Mouse (Mus musculus) heart, embryonic 15.5 days (tissue): ENCODE measurements around the gene Kat2a. TPM values are rescaled to one million over a fixed set of nuclear protein-coding genes. Genes with fewer than 3 reads are reported as not detected.
A peak's percentile ranks its signal among the peaks of the same experiment; 100 is the strongest.

ENCODE experiments used
- ATAC-seq: fragments of 200-750 bp; cut with Nextera tagmentation; replicated peaks from 2 replicates; pipeline ENCODE4 v1.8.0; 2017; ENCODE audit warnings: low read depth, moderate TSS enrichment; ENCODE audit not compliant: insufficient number of reproducible peaks, insufficient read depth, low FRiP score
- H3K27ac ChIP-seq: fragments of 300-500 bp; sonication (generic); 2 replicates; pipeline ENCODE4 v1.5.1; 2015; ENCODE audit warnings: mild to moderate bottlenecking, inconsistent platforms
- H3K27me3 ChIP-seq: fragments of 300-500 bp; sonication (generic); 2 replicates; pipeline ENCODE4 v1.6.1; 2015; ENCODE audit warnings: inconsistent platforms
- H3K36me3 ChIP-seq: fragments of 300-500 bp; sonication (generic); 2 replicates; pipeline ENCODE4 v1.6.1; 2015; ENCODE audit warnings: mild to moderate bottlenecking, inconsistent platforms
- H3K4me1 ChIP-seq: fragments of 300-500 bp; sonication (generic); replicated peaks from 2 replicates; pipeline ENCODE4 v1.6.1; 2015; ENCODE audit warnings: inconsistent platforms
- H3K4me2 ChIP-seq: fragments of 300-500 bp; sonication (generic); 2 replicates; pipeline ENCODE4 v1.6.1; 2015; ENCODE audit warnings: inconsistent platforms, mild to moderate bottlenecking, moderate library complexity
- H3K4me3 ChIP-seq: fragments of 300-500 bp; sonication (generic); 2 replicates; pipeline ENCODE4 v1.5.1; 2015; ENCODE audit warnings: mild to moderate bottlenecking, inconsistent platforms
- H3K9ac ChIP-seq: fragments of 300-500 bp; sonication (generic); 2 replicates; pipeline ENCODE4 v1.6.1; 2015; ENCODE audit warnings: mild to moderate bottlenecking, inconsistent platforms
- H3K9me3 ChIP-seq: fragments of 300-500 bp; sonication (generic); replicated peaks from 2 replicates; pipeline ENCODE4 v1.6.1; 2016; ENCODE audit warnings: inconsistent platforms
- WGBS: fragments of 180-500 bp; shearing (Covaris S2); methylation state at CpG from one replicate; pipeline ENCODE4 v1.1.7; 2015; ENCODE audit warnings: mixed read lengths; 5-methylcytosine and 5-hydroxymethylcytosine counted together
- polyA plus RNA-seq: library from polyadenylated mRNA; unstranded; fragments of >200 nt; fragmentation: Nextera tagmentation; extraction: Ambion mirVana; gene quantifications from 2 replicates; pipeline ENCODE4 v1.2.1, GENCODE M21; 2015

Gene Kat2a
- polyA plus RNA-seq = 26.5 and 36.7 TPM in 2 replicates

DNA sequence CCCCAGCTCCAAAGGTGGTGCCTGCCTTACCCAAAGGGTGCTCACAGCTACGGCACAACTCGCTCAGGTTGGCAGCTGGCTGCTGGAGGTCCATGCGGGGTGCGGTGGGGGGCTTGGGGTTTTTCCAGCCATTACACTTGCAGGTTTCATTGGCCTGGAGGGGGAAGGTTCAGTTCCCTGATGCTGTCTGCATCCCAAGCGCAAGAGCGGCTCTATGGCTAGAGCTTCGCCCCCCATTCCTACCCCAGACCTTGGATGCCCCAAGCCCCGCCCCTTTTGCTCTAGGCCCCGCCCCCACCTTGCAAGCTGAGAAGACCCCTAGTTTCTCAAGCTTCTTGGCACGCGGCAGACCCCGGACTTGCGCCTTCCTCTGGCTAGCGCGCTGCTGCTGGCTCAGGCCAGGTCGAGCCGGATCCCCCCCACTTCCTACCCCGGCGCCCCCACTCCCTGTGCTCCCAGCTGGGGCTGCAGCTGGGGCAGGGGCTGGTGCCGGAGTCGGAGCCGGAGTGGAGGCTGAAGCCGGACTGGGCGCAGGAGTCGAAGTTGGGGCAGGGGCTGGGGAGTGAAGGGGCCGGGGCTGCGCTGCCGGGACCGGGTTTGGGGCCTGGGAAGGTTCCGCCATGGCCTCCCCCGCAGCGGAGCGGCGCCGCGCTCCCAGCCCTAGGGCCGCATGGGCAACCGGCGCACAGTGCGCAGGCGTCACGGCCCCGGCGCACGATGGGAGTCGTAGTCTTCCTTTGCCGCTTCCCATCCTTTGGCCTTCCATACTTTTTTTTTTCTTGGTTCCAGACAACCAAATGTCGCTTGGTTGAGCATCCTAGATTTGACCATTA, at the start of gene Kat2a:
Kat2a (minus strand) TSS at position 683 of the 833 bp plus-strand sequence.
- no peaks in the 10 kb centered on the region for H3K27me3 ChIP-seq
- ATAC-seq = peak; percentile 87
- peak within 1 kb of the TSS; percentile 79 for H3K27ac ChIP-seq
- peaks cover 34% of the 10 kb centered on the region for H3K4me1 ChIP-seq
- H3K9me3 ChIP-seq = no peaks in the 10 kb centered on the region
- H3K4me3 ChIP-seq = peak within 1 kb of the TSS; percentile 89
- H3K4me2 ChIP-seq = peak within 1 kb of the TSS; percentile 79
- WGBS = 2% methylated on average over 48 of the region's 48 CpGs
- H3K9ac ChIP-seq = peak within 1 kb of the TSS; percentile 91
- H3K36me3 ChIP-seq = peaks cover 60% of the 10 kb centered on the region

DNA sequence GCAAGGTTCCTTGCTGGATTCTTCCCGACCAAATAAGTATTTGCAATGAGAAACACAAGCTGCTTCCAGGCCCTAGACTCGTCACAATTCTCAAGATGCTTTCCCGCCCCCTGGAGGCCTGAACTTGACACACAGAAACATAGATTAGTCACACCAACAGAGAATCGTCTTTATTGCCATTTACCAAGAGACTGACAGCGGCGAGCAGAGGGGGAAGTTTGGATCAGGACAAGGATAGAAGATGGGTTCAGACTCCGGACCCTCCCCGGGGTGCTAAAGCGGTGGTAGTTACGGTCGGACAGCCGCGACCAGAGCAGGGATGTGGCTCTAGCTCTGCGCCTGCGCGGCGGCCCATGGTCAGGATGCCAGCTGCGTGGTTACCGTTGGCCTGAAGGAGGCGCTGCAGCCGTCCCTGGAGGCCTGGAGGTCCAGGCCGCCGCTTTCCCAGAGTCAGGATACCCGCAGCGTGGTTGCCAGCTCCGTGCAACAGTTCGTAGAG, 49.3 kb upstream of the Kat2a start:
- Histone ChIP-seq H3K4me2 (peak overlapping the region; percentile 77), H3K4me3 (peak overlapping the region; percentile 51), H3K27ac (no peak overlapping the region), H3K9me3 (no peaks in the 10 kb centered on the region), H3K36me3 (no peaks in the 10 kb centered on the region), H3K4me1 (peaks cover 14% of the 10 kb centered on the region), H3K9ac (peak overlapping the region; percentile 40), H3K27me3 (peaks cover 48% of the 10 kb centered on the region)
- ATAC-seq = peak; percentile 60; the same call in 1 of the 2 replicates
- 0% methylated on average over 27 of the region's 27 CpGs for WGBS

DNA sequence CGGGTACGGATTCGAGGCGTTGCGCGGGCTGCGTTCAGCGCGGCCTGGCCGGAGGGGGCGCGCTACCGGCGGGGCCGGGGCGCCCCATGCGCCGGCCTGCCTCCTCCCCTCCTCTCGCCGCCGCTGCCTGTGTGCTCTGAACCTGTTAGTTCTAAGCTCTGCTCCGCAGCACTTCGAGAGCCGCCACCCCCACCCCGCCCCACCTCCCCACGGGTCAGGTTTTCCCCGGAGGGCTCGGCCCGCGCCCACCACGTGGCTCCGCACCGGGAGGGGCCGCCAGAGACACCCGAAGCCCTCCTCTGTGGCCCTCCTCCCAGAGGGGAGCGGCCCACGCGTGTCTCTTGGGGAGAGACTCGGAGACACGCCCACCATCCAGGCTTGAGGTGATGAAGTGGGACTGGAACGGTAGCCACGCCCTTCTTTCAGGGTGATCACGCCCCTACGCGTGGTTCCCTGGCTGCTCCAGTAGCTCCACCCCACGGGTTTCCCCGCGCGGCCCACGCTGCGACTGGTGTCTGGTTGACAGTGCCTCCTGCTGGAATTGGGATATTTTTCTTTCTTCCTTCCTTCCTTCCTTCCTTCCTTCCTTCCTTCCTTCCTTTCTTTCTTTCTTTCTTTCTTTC, 47.5 kb upstream of the Kat2a start, which contains the start of gene Kcnh4:
Kcnh4 (minus strand) TSS at position 332 of the 623 bp plus-strand sequence.
- Histone ChIP-seq H3K9ac (no peak within 1 kb of the TSS), H3K9me3 (no peaks in the 10 kb centered on the region), H3K27ac (no peak within 1 kb of the TSS), H3K27me3 (peaks cover 56% of the 10 kb centered on the region), H3K36me3 (no peaks in the 10 kb centered on the region), H3K4me1 (peaks cover 14% of the 10 kb centered on the region), H3K4me2 (peak within 1 kb of the TSS; percentile 54), H3K4me3 (peak within 1 kb of the TSS; percentile 30)
- WGBS = under 1% methylated on average over 51 of the region's 51 CpGs
- no peak; the same call in 1 of the 2 replicates for ATAC-seq

DNA sequence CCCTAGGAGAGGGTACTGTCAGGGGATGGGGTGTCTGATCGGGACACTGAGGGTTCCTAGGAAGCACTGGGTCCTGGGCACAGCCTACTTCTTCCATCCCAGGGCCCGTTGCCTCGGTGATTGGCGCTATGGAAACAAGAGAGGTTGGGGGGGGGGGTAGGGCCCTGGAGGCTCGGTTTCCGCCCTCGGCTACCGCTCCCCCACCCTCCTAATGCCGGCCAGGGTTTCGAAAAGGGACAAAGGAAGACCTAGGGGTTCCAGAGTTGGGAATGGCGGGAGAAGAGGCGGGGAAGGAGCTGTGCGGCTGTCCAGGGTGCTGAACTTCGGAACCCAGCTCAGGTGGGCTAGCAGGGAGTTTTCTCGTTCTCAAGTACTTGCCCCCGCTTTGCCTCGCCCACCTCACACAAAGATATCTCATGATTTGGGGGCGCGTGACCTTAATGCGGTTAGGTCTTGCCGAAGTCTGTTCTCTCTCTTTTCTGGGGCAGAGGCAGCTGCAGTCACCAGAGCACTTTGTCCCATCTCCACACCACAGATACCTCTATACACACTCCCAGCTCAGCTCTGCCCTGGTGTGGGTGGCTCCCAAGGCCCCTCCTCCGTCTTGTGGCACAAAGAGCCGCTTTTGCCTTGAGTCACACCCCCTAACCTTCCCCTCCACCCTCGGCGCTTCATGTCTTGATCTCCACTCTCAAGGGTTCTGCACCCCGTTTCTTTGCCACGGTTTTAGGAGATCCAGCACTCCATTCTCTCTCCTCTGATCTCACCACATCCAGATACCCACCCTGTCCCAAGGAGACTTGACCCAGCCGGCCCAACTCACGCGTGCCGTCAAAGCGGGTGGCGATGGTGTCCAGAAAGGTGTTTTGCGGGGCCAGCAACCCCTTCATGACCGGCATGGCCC, 46.7 kb upstream of the Kat2a start:
- H3K27me3 ChIP-seq = peaks cover 56% of the 10 kb centered on the region
- 2% methylated on average over 35 of the region's 35 CpGs for WGBS
- no peak for ATAC-seq

DNA sequence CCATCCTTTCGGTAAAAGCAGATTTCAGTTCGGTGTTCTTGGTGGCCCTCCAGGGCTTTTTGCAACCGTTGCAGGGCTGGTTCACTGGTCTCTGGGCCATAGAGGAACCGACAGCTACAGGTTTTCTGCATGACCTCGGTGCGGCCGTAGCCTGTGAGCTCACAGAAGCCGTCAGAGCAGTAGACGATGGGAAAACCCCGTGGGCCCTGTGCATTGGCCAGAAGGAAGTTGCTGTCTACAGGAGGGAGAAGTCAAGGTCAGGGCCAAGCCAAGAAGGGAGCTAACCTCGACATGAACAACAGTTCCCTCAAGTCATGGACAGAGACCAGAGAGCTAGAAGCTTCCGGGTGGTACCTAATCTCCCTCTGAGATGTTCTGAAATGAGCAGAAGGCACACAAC, 45.3 kb upstream of the Kat2a start:
- peaks cover 64% of the 10 kb centered on the region for H3K27me3 ChIP-seq
- no peak for ATAC-seq
- H3K4me2 ChIP-seq = no peak overlapping the region
- H3K4me1 ChIP-seq = peaks cover 14% of the 10 kb centered on the region
- H3K27ac ChIP-seq = no peak overlapping the region
- H3K9me3 ChIP-seq = no peaks in the 10 kb centered on the region
- no peaks in the 10 kb centered on the region for H3K36me3 ChIP-seq
- WGBS = 82% methylated on average over 12 of the region's 12 CpGs
- no peak overlapping the region for H3K4me3 ChIP-seq
- H3K9ac ChIP-seq = no peak overlapping the region

More for the DNA sequence above, 46.7 kb upstream of the Kat2a start:
- Histone ChIP-seq H3K27ac (no peak overlapping the region), H3K9ac (no peak overlapping the region), H3K4me2 (peak overlapping the region; percentile 54), H3K4me3 (peak overlapping the region; percentile 30), H3K9me3 (no peaks in the 10 kb centered on the region), H3K36me3 (no peaks in the 10 kb centered on the region), H3K4me1 (peaks cover 14% of the 10 kb centered on the region)

DNA sequence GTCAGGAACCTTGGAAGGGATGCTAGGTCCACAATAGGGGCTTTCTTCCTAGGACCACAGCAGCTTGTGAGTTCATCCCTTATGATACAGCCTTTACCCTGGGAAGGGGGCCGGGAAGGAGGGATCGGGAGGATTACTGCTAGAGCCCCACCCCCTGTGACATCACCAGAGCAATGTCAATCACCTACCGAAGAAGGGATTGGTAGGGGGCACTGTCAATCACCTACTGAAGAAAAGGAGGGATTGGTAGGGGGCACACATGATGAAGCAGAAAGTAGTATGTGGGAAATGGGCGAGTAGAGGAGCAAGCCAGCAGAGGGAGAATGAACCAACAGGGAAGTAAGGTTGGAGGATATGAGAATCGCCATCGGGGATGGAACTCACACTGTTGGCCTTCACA, 44.2 kb upstream of the Kat2a start:
- ATAC-seq = no peak
- WGBS = 61% methylated on average over 6 of the region's 6 CpGs
- Histone ChIP-seq H3K4me1 (peaks cover 8% of the 10 kb centered on the region), H3K4me2 (no peak overlapping the region), H3K4me3 (no peak overlapping the region), H3K9me3 (no peaks in the 10 kb centered on the region), H3K9ac (no peak overlapping the region), H3K27me3 (peaks cover 67% of the 10 kb centered on the region), H3K36me3 (no peaks in the 10 kb centered on the region), H3K27ac (no peak overlapping the region)

DNA sequence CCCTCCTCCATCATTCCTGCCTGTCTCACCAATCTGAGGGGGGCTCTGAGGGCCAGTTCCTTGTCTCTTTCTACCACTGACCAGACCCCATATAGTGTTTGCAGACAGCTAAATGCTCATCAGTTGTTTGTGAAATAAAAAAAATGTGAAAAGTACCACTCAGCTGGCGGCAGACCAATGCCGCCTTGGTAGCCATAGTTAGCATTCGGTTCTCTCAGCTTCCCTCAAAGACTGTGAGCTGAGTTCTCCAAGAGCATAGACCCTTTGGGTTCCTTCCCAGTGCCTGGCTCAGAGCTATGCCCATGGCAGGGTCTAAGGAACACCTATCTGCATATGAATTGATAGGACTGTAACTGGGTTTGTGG, 42.4 kb upstream of the Kat2a start:
- no peak for ATAC-seq
- H3K4me2 ChIP-seq = no peak overlapping the region
- no peak overlapping the region for H3K27ac ChIP-seq
- no peak overlapping the region for H3K4me3 ChIP-seq
- 87% methylated on average over 3 of the region's 3 CpGs for WGBS
- H3K4me1 ChIP-seq = peaks cover 6% of the 10 kb centered on the region
- peaks cover 64% of the 10 kb centered on the region for H3K27me3 ChIP-seq
- H3K9ac ChIP-seq = no peak overlapping the region
- no peaks in the 10 kb centered on the region for H3K36me3 ChIP-seq
- H3K9me3 ChIP-seq = no peaks in the 10 kb centered on the region

DNA sequence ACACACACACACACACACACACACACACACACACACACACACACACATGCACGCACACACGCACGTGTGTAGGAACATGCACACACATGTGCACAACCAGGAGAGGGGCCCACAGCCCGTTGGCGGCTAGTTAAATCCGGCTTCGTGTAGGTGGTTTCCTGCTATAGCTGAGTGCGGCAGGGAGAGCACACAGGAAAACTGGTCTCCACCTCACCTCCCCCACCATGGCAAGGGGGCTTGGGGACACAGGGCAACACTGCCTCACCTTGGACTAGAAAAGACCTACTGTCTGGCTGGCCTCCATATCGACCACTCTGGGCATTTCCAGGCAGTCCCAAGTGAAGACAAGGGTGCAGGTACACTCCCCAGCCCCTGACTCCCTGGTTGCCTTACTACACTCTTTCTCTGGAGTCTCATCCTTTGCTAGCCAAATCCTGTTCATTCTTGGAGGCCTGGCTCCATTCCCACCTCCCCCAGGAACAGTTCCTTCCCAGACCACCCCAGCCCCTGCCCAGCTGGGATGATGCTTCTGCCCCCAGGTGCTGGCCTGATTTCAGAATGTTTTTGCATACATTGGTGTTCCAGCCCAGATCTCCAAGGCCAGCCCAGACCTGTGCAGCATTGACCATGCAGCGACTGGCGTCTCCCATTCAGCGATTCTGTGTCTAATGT, 41.9 kb upstream of the Kat2a start:
- Histone ChIP-seq H3K9me3 (no peaks in the 10 kb centered on the region), H3K27ac (no peak overlapping the region), H3K9ac (no peak overlapping the region), H3K4me1 (peaks cover 4% of the 10 kb centered on the region; the same call in 1 of the 2 replicates), H3K36me3 (no peaks in the 10 kb centered on the region), H3K27me3 (peaks cover 64% of the 10 kb centered on the region), H3K4me2 (no peak overlapping the region), H3K4me3 (no peak overlapping the region)
- ATAC-seq = no peak
- 73% methylated on average over 12 of the region's 12 CpGs for WGBS

DNA sequence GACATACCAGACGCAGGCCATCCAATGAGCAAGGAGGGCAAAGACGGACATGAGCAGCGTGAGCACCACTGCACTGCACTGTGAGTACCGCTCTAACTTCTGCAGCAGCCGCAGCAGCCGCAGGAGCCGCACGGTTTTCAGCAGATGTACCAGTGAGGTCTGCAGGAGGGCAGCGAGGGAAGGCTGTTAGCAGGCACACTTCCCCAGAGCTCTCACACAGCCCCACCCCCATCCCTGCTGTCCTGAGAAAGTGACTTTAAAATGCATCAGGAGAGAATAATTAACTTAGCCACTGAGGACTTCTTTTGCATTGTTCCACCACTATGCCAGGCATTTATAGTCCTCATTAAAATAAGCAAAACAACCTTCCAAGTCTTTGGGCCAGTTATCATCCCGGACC, 40.0 kb upstream of the Kat2a start:
- Histone ChIP-seq H3K4me1 (0 out of 2 replicates have a peak, but pooled peaks cover 3% of the 10 kb centered on the region), H3K9me3 (no peaks in the 10 kb centered on the region), H3K27ac (no peak overlapping the region), H3K4me3 (no peak overlapping the region), H3K4me2 (no peak overlapping the region), H3K9ac (no peak overlapping the region), H3K27me3 (peaks cover 61% of the 10 kb centered on the region), H3K36me3 (no peaks in the 10 kb centered on the region)
- no peak for ATAC-seq
- 33% methylated on average over 10 of the region's 10 CpGs for WGBS

DNA sequence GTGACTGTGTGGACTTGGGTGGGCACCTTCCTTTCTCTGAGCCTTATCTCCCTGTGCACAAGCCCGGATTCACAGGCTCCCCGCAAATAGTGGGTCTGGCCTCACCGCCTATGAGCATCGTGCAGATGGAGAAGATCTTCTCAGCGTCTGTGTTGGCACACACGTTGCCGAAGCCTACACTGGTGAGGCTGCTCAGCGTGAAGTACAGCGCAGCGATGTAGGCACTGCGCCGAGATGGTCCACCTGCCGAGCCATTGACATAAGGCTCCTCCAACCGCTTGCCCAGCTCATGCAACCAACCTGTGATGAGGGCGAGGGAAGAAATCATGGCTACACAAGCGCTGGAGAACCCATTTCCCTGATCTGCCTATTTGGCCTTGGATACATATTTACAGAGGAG, 37.9 kb upstream of the Kat2a start:
- H3K27ac ChIP-seq = no peak overlapping the region
- peaks cover 65% of the 10 kb centered on the region for H3K27me3 ChIP-seq
- H3K9me3 ChIP-seq = no peaks in the 10 kb centered on the region
- no peak overlapping the region for H3K4me3 ChIP-seq
- no peak overlapping the region for H3K9ac ChIP-seq
- H3K4me1 ChIP-seq = 0 out of 2 replicates have a peak, but pooled peaks cover 3% of the 10 kb centered on the region
- H3K36me3 ChIP-seq = no peaks in the 10 kb centered on the region
- WGBS = 84% methylated on average over 16 of the region's 16 CpGs
- ATAC-seq = no peak
- H3K4me2 ChIP-seq = no peak overlapping the region
